Mouse (Mus musculus) natural killer cell, adult 2 months (primary cell): Measurements from ENCODE around the gene Krt10.

Source experiments
- DNase-seq, 2 experiments: peaks; one replicate each; pipeline ENCODE4 v3.0.0; 2022; ENCODE audit warnings: low spot score in 2 of 2

Gene Krt10

GRCm38 (mm10) chr11:99374803-99375202 lies 14.4 kb downstream of the Krt10 start, which contains the start of gene Krt28:
Gene Krt28 (minus strand): TSS chr11:99374903.
- DNase-seq = no peak

DNA sequence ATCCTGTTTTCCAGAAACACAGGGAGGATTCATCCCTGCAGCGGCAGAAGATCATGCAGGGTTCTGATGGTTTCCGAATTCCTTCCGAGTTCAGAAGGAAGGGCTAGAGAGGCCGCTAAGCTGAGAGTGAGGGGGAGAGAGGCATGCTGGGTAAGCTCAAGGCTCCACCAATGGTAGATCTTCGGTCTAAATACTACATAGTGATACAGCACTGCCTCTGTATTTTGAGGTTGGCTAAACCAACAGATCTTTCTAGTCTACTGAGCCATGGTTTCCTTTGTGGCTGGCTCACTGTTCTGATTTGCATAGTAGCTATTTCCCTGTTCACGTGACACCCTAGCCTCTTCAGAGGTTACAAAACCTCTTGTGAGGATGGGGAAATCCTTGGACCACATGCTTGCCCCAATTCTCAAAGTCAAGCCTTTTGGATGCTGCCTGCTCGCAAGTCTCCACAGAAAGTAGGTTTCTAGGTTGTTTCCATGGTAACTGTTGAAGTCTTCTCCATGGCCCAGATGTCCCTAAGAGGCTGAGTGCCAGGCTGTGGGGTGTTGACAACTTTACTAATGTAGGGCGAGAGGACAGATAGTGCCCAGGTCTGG lies 19.2 kb downstream of the Krt10 start:
- DNase-seq = peak in 1 of 2 experiments; percentile 4

DNA sequence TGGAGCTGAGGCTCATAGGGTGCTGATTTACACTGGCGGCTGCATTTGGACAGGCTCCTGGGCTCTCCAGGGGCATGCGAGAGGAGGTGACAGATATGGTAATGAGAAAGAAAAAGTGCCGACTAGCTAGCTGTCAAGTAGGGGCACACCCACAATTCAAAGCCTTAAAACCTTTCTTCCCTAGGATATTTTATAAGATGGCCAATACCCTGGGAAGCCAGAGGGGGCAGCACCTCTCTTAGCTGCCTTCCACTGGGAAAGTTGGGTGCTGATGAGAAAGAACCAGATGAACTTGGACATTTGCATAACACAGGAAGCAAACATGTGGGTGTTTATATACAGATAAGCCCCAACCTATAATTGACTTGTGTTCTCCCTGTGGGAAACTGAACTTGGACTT lies 19.9 kb downstream of the Krt10 start:
- no peak for DNase-seq

DNA sequence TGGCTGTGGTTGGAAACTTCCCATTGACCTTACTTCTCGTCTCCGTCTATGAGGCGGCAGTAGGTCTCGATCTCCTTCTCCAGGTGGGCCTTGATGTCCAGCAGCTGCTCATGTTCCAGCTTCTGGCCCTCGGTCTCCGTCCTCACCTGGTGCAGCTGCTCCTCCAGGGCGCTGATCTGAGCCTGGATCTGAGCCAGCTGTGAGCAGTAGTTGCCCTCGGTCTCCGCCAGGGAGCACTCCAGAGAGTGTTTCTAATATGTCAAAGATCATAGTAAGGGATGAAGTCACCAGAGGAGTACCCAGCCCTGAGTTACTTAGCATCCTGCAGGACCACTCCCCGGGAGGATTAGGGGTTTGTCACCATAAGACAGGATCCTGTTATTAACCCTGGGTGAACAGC lies 22.4 kb downstream of the Krt10 start:
- no peak for DNase-seq

- peak in 1 of 2 experiments; percentile 17 for DNase-seq
Observed at GRCm38 (mm10) chr11:99364412-99364811, 24.8 kb downstream of the Krt10 start.

GRCm38 (mm10) chr11:99361423-99361822 lies 27.7 kb downstream of the Krt10 start:
- no peak for DNase-seq

DNA sequence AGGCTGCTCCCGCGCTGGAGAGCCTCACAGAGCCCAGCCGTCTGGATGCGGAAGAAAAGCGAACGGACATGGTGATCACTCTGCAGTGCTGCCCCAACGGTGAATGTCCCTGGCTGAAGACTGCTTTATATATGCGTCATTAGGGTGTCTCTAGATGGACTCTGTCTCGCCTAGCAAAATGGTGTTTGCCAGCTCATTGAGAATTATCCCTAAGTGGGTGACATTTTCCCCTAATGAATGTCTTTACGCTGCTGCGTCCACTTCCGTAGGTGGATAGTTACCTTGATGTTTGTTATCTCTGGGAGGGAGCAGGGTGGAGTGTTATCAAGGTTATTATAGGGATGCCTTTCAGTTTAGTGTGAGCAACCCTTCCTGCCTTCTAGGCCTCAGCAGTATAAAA lies 38.2 kb downstream of the Krt10 start, which contains the start of gene Krt27:
Gene Krt27, minus strand, starts transcription at position 101 of the 400 bp plus-strand sequence.
- no peak for DNase-seq

GRCm38 (mm10) chr11:99339299-99339847 lies 49.8 kb downstream of the Krt10 start:
- DNase-seq = no peak

DNA sequence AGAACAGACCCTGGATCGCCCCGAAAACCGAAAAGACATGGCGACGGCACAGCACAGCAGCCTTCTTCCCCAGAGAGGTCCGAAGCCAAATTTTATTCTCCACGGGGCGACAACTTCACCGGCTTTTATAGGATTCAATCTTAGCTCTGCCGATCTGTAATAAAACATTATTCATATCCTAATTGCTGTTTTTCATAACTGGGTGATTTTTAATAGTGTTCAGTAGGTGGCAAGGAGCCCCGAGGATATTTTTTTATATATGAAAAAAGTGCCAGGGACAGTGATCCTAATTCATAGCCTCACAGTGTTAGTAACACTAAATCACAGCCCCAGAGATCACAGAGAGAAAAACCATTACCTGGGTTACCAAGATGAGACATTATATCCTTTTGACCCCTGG lies 51.3 kb downstream of the Krt10 start, which contains the start of gene Krt26:
Gene Krt26, minus strand, starts transcription at position 101 of the 400 bp plus-strand sequence.
- DNase-seq = no peak
